Mouse (Mus musculus): Measurements from ENCODE around the gene Wfdc21.

Wfdc21 gene

DNA sequence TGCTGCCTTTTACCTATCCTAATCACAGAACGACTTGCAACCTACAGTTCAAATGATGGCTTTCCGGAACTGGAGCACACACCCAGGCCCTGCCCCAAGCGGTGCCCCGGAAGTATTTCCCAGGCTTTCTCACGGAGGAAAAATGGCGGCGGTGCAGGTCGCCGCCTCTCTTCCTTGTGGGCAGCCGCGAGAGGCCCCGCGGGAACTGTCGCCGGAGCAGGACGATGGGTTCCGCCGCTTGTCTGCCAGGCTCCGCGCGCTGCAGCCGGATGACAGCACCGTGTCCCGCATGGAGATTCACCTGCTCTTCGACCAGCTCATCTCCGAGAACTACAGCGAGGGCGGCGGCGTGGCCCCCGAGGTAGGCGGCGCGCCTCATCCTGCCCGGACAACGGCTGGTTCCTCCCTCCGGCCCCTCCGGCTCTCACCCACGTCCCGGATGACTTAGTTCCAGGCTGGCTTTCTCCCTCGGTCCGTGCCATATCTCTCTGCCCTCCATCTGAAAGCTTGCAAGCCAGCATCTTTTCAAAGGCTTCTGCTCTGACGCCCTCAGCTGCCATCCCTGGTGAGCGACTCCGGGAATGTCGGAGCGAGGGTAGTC, 6.9 kb downstream of the Wfdc21 start, which contains the start of gene Heatr6:
Gene Heatr6, plus strand, starts transcription at position 116 of the 601 bp plus-strand sequence.
- peak; percentile 86 to 88 for DNase-seq (ENCODE audit: low spot score in 2 of 2)

DNA sequence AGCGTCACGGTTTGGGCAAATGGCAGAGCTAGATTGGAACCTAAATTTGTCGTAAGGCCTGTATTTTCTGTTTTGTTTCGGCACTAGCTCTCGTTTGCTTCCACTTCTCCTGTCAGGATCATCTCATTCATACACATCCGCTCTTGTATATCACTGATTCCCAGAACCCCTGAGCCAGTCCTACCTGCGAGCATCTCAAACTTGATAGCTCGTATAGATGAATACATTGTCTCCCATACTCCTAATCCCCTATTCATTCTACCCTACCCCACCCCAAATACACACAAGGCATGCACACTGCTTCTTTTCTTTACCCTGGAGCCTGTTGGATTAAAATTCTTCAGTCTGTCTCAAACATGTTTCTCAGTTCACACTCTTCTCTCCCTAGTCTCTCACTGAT, 7.5 kb downstream of the Wfdc21 start:
- no peak for DNase-seq (ENCODE audit: low spot score in 2 of 2)

DNA sequence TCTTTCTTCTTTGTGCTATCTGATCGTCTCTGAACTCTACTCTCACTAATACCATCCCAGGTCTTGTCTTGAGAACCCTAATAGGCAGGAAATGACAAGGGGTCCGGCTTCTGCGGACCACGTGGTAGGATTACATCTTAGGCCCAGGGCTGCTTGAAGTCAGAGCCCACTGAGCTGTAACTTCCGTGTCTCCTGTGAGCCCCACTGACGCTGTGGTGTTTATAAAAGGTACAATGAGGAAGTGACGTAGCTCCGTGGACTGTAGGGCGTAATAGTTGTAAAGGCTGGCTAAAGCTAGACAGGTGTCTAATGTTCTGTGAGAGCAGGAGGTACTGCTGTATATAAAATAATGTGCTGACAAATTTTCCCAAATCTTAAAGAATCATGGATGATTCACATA, 20.6 kb downstream of the Wfdc21 start:
- no peak for DNase-seq (ENCODE audit: low spot score in 2 of 2)

DNA sequence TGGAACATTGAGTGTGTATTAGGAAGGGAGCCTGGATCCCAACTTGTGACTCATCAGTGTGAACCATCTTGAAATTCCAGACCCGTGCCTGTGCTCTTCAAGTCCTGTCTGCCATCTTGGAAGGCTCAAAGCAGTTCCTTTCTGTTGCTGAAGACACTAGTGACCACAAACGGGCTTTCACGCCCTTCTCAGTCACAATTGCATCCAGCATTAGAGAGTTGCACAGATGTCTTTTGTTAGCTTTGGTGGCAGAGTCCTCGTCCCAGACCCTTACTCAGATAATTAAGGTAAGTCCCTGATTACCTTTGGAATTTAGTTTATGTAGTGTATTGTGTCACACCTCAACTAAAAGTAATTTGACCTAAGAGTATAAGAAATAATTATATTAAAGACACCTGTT, 22.2 kb downstream of the Wfdc21 start:
- no peak for DNase-seq (ENCODE audit: low spot score in 2 of 2)

DNA sequence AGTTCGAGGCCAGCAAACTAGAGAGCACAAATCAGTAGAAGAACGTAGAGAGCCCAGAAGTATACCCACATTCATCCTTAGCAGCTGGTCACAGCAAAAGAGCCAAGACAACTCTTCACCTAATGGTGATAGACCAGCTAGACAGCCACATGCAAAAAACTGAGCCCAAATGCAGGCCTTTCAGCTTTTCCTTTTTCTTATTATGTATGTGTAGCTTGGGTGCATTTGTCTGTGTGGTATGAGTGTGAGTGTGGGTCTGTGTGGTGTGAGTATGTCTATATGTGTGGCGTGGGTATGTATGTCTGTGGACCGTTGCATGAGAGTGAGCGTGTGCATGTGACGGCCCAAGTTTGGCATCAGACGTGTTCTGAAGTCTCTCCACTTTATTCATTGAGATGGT, 24.3 kb downstream of the Wfdc21 start:
- no peak for DNase-seq (ENCODE audit: low spot score in 2 of 2)

DNA sequence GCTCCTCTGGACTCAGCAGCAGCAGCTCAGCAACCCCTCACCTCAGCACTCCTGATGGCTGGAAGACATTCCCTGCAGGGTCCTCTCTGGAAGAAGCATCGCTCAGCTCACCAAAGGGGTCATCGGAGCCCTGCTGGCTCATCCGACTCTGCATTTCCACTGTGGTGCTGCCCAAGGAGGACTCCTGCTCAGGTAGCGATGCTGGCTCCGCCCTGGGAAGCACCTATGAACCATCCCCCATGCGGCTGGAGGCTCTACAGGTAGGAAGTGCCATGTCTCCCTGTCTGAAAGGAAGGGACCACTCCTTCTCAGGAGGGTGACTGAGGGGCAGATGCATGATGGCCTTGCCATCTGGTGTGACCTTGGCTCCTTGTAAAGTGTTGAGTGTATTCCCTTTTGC, 25.6 kb downstream of the Wfdc21 start:
- no peak for DNase-seq (ENCODE audit: low spot score in 2 of 2)

DNA sequence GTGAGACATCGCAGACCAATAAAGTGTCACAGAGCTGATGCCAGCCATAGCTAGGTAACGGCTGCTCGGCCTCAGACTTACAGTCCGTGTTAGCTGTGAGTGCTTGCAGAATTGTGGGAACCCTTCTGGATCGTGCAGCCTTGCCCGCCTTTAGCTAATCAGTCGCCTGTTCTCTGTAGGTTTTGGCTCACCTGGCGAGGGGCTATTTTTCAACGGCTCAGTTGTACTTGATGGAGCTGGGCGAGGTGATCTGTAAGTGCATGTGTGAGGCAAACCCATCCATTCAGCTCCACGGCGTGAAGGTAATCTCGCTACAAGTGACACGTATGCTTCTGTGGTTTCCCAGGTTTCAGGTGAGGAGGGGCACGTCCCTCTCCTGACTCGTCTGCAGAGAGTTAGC, 27.0 kb downstream of the Wfdc21 start:
- DNase-seq (ENCODE audit: low spot score in 2 of 2), result no peak

DNA sequence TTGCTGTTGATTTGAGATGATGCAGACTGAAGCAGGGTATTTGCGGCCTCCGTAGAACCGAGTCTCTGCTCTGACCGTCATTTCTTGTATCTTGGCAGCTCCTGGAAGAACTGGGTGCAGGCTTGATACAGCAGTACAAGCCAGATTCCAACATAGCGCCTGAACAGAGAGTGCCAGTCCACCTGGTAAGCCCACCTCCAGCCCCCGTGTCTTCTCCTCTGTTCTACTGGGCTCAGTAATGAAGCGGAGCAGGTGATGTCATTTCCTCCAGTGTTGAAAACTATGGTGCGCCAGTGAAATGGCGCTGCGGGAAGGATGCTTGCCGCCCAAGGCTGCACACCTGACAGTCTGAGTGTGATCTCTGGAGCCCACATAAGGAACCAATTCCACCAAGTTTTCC, 27.6 kb downstream of the Wfdc21 start:
- DNase-seq (ENCODE audit: low spot score in 2 of 2), result no peak

DNA sequence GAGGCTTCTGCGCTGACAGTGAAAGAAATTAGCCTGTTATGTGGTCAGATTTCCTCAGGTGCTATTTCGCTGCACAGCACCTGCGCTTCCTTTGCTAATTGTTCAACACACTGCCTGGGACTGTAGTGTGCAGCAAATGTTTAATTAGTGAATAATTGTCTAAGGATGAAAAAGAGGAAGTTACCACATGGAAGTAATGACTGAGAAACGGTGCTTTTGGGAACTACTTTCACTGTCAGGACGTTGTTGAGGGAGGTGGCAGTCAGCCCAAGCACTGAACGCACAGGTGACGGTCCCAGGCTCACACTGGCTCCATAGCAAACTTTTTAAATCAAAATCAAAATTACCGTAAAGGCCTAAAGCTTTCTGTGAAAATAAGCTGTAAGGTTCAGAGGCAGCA, 30.1 kb downstream of the Wfdc21 start:
- no peak for DNase-seq (ENCODE audit: low spot score in 2 of 2)

DNA sequence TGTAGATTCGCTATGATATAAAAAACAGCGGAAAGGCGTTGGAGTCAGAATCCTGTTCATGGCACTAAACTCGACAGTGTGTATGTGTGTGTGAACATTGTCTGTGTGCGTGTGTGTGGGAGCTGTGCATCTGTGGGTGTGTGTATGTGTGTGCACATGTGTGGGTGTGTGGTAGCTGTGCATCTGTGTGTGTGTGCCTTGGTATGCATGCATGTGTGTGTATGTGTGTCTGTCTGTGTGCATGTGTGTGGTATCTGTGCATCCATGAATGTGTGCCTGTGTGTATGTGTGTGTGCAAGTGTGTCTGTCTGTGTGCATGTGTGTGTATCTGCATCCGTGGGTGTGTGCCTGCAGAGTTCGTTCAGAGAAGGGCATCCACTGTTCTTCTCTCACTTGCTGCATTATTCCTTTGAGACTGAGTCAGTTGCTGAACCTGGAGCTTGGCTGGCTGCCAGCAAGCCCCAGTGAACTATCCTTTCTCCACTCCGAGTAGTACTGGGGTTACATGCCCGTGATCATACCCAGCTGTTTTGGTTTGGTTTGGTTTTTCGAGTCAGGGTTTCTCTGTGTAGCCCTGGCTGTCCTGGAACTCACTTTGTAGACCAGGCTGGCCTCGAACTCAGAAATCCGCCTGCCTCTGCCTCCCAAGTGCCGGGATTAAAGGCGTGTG, 37.3 kb downstream of the Wfdc21 start:
- DNase-seq (ENCODE audit: low spot score in 2 of 2), result no peak

DNA sequence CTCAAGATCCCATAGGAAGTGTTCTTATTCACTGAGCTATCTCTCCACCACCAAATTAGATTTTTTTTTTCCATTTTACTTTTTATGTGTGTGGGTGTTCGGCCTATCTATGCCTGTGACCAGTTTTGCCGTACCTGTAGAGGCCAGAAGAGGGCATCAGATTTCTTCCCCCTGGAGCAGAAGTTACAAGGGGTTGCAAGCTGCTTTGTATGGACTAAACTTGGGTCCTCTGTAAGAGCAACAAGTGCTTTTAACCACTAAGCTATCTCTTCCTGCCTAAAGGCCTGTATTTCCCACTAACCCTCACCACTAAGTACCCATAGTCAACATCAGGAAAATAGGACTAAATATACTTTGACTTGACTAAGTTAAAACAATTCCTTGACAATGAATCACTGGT, 37.9 kb downstream of the Wfdc21 start:
- no peak for DNase-seq (ENCODE audit: low spot score in 2 of 2)

DNA sequence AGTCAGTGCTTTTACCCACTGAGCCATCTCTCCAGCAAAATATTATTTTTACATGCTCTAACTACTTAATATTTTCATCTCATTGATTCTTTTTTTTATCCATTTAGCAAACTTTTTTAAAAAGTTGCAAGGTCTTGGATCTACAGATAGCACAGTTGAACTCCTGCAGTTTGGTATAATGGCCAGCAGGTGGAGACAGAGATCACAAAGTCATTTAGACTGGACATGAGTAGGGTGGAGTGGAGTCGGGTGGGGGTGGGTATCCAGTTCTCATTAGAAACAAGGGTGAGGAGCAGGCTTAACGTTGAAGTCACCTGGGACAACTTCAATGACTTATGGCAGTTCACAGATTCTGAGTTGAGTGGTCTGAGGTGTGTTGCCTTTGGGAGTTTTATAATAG, 38.6 kb downstream of the Wfdc21 start:
- peak in 1 of 2 experiments; percentile 55 for DNase-seq (ENCODE audit: low spot score in 2 of 2)

DNA sequence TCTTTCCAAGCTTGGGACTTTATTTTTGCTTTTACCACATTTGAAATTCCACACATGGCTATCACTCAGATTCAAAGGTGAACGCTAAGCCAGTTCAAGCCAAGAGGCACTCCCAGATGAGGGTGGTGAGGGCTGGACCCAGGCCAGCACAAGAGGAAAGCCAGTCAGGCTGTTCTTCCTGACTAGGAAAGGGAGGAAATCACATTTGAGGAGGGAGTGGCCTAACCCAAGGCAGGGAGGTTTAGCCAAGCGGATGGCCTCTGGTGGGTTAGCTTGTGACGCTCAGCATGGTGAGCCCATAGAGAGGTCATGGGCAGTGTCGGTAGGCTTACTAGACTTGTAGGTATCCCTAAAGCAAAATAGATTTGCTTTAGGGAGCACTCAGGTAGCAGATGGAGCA, 40.1 kb downstream of the Wfdc21 start:
- DNase-seq (ENCODE audit: low spot score in 2 of 2), result no peak

DNA sequence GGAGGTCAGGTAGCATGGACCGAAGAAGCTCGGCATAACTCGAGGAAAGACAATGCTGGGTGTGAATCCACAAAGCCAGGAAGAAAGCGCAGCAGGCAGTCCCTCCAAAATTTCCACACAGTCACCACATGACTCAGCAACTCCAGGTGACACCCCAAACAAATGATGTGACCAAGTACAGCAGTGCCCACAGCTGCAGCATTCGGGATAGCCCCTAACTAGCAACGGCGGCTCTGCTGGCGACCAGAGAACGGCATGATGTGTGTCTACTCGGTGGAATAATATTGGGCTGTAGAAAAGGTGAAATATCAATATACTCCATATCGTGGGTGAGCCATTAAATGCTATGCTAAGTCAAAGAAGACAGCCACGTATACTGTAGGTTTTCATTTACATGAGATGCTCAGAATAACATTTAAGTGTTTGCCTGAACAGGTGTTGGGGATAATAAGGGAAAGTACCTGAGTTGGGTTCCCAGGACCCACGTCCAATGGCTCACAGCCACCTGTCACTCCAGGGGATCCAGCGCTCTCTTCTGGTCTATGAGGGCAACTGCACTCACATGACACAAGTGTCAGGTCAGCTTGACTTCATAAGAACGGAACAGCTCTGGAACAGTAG, 40.8 kb downstream of the Wfdc21 start:
- no peak for DNase-seq (ENCODE audit: low spot score in 2 of 2)

DNA sequence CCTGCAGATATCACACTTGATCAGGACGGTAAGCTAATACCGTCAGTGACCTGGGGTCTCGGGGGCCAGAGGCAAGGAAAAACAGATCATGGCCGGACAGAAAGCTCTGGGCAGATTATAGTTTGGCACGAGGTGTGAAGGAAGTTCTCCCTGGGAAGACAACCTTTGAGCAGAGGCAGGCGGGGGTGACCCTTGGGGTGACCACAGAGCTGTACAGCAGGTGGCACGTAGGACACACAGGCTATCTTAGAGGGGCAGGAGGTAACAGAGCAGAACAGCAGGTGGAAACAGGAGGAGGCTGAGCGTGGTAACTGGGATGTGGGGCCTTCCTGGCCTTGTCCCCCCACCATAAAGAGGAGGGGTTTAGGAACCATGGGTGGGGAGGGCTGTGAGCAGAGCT, 41.6 kb downstream of the Wfdc21 start:
- DNase-seq (ENCODE audit: low spot score in 2 of 2), result no peak

DNA sequence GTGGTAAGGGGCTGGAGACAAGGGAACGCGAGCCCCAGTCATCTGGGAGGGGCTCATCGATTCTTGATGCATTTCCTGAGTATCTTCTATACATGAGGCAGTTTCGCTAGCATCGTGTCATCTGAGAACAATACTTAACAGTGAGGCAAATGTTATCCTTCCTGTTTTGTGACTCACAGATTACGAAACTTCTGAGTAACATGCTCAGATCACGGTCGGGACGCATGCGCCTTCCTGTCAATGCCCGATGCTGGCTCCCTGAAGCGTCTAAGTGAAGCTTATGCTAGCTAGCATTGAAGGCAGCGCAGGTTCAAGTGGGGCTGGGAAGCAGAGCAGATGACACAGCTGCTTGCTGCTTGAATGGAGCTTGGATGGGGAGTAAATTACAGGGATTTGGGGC, 42.5 kb downstream of the Wfdc21 start:
- DNase-seq (ENCODE audit: low spot score in 2 of 2), result no peak

DNA sequence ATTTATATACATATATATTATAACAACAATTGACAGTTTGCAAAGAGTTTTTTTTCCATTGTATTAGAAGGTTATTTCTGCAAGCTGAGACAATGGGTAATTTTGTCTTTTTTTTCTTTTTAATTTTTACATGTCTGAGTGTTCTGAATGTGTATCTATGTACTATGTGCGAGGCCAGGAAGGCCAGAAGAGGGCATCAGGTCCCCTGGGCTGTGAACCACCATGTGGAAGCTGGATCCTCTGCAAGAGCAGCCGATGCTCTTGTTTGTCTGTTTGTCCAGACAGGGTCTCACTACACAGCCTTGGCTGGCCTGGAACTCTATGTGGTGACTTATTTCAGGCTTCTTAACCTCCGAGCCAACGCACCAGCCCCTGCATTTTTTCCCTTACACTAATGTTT, 44.4 kb downstream of the Wfdc21 start:
- no peak for DNase-seq (ENCODE audit: low spot score in 2 of 2)

DNA sequence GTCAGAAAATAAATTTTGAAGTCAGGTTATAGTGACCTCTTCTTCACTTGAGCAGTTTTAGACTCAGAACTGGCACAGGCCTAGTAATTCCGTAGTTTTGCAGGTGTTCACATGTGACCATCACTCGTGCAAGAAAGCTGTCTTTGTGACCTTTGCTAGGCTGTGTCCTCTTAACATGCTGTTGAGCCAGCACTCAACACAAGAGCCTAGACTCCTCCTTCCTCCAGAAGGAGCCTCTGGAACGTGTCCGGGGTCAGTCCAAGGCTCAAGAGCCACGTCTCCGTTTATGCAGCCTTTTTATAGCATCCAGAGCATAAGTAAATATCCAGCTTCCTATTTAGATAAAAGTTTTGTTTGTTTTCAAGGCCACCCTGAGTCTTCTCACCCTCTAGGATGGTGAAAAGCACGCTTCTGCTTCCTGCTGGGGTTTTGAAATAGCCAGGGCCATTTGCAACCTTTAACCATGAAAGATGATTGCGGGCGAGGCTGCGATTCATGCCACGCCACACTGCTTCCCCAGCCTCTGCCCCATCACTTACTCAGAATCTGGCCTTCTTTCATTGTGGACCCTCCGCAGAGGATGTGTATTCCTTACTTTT, 45.7 kb downstream of the Wfdc21 start:
- DNase-seq (ENCODE audit: low spot score in 2 of 2), result no peak

DNA sequence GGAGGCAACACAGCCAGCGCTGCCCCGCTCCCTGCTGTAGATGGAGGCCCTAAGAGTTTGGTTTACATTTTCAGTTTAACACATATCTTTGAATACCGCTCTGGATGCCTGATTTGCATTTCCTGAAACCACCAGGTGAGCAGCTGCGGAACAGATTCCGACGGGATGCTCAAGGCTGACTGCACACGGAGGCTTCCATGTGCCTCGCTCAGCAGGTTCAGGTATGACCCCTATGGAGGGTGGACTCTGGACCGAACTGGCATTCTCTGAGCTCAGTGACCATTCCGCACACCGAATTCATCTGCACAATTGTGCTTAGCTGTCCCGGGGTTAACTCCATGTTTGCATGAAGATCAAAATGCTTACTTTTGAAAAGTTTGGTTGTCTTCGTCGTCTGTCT, 46.5 kb downstream of the Wfdc21 start:
- DNase-seq (ENCODE audit: low spot score in 2 of 2), result no peak

DNA sequence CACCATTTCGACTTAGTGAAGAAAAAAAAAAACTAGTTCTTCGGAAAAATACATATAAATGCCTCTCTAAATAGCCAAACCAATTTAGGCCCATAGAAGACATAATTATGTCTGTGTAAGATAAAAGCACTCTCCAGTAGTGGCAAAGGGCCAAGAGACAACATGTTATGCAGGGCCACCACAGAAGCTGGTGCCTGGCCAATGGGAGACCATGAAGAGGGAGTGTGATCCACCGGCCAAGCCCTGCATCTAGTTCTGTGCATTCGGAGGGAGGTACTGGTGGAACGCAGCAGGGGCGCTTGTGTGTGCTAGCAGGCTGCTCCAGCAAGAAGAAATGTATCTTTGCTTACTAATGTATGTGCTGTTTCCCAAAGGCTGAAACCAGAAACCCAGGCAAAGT, 49.4 kb downstream of the Wfdc21 start:
- peak in 1 of 2 experiments; percentile 12 for DNase-seq (ENCODE audit: low spot score in 2 of 2)

DNA sequence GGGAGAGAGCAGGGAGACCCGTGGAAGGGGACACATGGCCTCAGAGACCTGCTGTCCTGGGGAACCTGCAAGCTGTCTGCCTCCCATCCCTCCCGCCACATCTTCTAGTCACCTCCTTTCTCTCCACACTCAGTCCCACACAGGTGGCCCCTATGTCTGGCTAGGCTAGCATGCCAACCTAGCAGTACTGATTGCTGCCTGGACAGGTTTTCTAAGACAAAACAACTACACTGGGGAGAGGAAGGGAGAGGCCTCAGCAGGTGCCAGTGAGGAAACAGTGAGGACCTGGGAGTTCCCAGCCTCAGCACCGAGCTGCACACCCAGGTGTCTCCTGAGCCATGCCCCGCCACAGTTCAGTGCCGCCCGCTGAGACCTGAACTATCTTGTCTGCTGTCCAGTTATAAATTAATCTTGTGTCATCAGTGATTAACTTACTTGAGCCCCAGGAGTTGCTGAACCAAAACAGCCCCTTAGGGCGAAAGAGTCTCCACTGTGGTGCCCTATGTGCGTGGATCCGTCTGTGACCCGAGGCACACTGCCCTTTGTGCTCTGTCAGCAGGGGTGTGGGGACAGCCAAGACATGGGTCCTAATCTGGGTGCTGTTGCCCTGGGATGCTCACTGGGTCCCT, 50.4 kb downstream of the Wfdc21 start:
- DNase-seq (ENCODE audit: low spot score in 2 of 2), result no peak

DNA sequence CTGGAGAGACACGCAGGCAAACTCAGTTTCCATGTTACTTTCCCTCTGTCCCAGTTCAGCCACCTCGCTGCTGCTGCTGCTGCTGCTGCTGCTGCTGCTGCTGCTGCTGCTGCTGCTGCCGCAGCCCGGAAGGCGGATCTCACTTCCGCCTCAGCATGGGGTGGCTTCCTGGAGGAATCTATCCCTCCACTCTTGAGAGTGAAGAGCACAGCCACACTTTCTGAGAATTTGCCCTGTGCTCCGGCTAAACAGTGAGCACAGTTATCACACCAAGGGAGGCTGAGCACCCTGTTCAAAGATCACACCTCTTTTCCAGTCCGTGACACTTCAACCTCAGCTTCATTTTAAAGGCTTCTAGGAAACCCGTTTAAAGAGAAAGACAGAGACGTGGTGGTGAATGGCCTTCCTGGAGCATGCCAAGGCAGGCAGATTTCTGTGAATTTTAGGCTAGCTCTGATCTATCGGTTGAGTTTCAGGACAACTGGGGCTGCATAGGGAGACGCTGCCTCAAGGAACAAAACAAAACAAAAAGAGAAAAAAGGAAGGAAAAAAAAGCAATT, 53.2 kb downstream of the Wfdc21 start:
- no peak for DNase-seq (ENCODE audit: low spot score in 2 of 2)
